Mouse (Mus musculus) intestine, embryonic 14.5 days (tissue): Measurements from ENCODE around the gene Pigl. TPM values are rescaled to one million over a fixed set of nuclear protein-coding genes. Genes with fewer than 3 reads are reported as not detected.

Source experiments
- ATAC-seq: fragments of 200-750 bp; cut with Nextera tagmentation; replicated peaks from 2 replicates; pipeline ENCODE4 v1.8.0; 2017; ENCODE audit warnings: low read depth, moderate number of reproducible peaks, moderate TSS enrichment, moderate library complexity; ENCODE audit not compliant: low FRiP score, low TSS enrichment
- DNase-seq: peaks from one replicate; pipeline ENCODE4 v3.0.0-alpha.2; 2018; ENCODE audit warnings: low spot score
- H3K27ac ChIP-seq: fragments of 300-500 bp; sonication (generic); 2 replicates; pipeline ENCODE4 v1.5.1; 2014; ENCODE audit warnings: low read depth, mild to moderate bottlenecking, control low read depth
- H3K27me3 ChIP-seq: fragments of 300-500 bp; sonication (generic); replicated peaks from 2 replicates; pipeline ENCODE4 v1.6.1; 2014; ENCODE audit warnings: low read length, control low read depth; ENCODE audit not compliant: control insufficient read depth, insufficient read depth
- H3K36me3 ChIP-seq: fragments of 300-500 bp; sonication (generic); 2 replicates; pipeline ENCODE4 v1.6.1; 2014; ENCODE audit warnings: low read length, control low read depth; ENCODE audit not compliant: control insufficient read depth, insufficient read depth
- H3K4me1 ChIP-seq: fragments of 300-500 bp; sonication (generic); replicated peaks from 2 replicates; pipeline ENCODE4 v1.6.1; 2014; ENCODE audit warnings: low read length, control low read depth, mixed read lengths; ENCODE audit not compliant: control insufficient read depth, insufficient read depth
- H3K4me2 ChIP-seq: fragments of 300-500 bp; sonication (generic); 2 replicates; pipeline ENCODE4 v1.6.1; 2014; ENCODE audit warnings: low read length
- H3K4me3 ChIP-seq: fragments of 300-500 bp; sonication (generic); 2 replicates; pipeline ENCODE4 v1.5.1; 2014; ENCODE audit warnings: low read depth, low read length, control low read depth, mixed read lengths
- H3K9ac ChIP-seq: fragments of 300-500 bp; sonication (generic); 2 replicates; pipeline ENCODE4 v1.6.1; 2014; ENCODE audit warnings: mild to moderate bottlenecking, low read length
- H3K9me3 ChIP-seq: fragments of 300-500 bp; sonication (generic); 2 replicates; pipeline ENCODE4 v1.6.1; 2016; ENCODE audit warnings: low read length, control low read depth; ENCODE audit not compliant: control insufficient read depth
- WGBS: fragments of 180-500 bp; shearing (Covaris S2); extraction: QIAGEN DNeasy Blood & Tissue Kit; methylation state at CpG from one replicate; pipeline ENCODE4 v1.1.7; 2014; 5-methylcytosine and 5-hydroxymethylcytosine counted together
- polyA plus RNA-seq: library from polyadenylated mRNA; unstranded; fragments of >200 nt; fragmentation: Nextera tagmentation; extraction: Ambion mirVana; gene quantifications from 2 replicates; pipeline ENCODE4 v1.2.1, GENCODE M21; 2014

The Pigl gene
- polyA plus RNA-seq, 1 experiment from 2014 or later = 12.0 TPM

DNA sequence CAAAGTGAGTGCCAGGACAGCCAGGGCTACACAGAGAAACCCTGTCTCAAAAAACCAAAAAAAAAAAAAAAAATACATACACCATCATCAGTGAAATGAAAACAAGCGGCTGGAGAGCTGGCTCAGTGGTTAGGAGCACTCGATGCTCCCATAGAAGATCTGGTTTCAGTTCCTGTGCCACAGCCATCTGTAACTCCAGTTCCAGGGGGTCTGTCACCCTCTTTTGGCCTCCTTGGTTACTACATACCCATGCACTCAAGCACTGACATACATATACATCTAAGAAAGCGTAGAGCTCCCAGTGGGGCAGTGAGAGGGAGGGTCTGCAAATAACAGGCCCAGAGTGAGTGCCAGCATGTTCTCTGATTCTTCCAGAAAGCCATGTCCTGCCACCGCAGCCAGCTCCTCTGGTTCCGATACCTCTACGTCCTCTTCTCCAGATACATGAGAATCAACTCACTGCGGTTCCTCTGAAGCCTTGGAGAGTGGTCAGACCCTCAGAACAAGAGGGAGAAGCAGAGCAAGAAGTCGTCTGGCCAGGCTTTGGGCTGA, 54.3 kb downstream of the Pigl start:
- WGBS = 91% methylated on average over 8 of the region's 8 CpGs
- Histone ChIP-seq H3K4me3 (no peak overlapping the region), H3K36me3 (no peaks in the 10 kb centered on the region), H3K4me2 (no peak overlapping the region), H3K4me1 (no peaks in the 10 kb centered on the region), H3K27ac (no peak overlapping the region), H3K9ac (no peak overlapping the region), H3K27me3 (no peaks in the 10 kb centered on the region), H3K9me3 (no peaks in the 10 kb centered on the region)
- DNase-seq = no peak
- no peak for ATAC-seq

DNA sequence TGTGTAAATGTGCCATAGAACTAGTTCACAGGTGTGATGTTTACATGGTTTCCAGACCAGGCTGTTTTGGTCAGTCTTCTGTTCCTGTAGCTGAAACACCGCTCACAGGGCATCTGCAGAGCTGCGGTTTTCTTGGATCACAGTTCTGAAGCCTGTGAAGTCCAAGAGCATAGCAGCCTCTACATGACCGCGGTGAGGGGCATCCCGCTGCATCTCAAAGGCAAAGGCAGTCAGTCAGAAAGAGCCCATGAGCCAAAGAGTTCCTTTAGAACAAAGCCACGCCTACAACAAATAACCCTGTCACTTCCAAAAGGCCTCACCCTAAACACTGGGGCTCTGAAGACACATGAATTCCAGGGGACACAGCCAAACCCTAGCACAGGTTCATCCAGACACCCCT, 55.1 kb downstream of the Pigl start:
- Histone ChIP-seq H3K27ac (no peak overlapping the region), H3K27me3 (no peaks in the 10 kb centered on the region), H3K4me1 (no peaks in the 10 kb centered on the region), H3K36me3 (no peaks in the 10 kb centered on the region), H3K9ac (no peak overlapping the region), H3K9me3 (no peaks in the 10 kb centered on the region), H3K4me3 (no peak overlapping the region), H3K4me2 (no peak overlapping the region)
- WGBS = 71% methylated on average over 6 of the region's 6 CpGs
- no peak for DNase-seq
- no peak for ATAC-seq

DNA sequence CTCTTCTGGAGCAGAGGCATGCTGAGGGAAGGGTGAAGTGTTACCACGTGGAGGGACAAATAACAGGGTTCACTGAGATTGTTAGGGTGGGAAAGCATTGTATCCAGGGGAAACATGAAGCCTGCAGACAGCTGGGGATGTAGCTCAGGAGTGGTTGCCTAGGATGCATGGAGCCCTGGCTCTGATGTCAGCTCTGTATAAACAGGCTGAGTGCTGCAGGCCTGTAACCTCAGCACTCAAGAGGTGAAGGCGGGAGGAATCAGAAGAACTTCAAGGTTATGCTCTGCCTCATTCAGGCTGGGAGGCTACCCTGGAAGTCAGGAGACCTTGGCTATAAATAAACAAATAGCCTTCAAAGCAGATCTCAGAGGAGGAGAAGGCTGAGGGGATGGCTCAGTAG, 60.7 kb downstream of the Pigl start:
- no peak overlapping the region for H3K4me3 ChIP-seq
- H3K4me1 ChIP-seq = no peaks in the 10 kb centered on the region
- no peak overlapping the region for H3K9ac ChIP-seq
- H3K27ac ChIP-seq = 0 out of 2 replicates have a peak overlapping the region, but pooled peaks have one; percentile 22
- H3K9me3 ChIP-seq = no peaks in the 10 kb centered on the region
- no peaks in the 10 kb centered on the region for H3K27me3 ChIP-seq
- H3K36me3 ChIP-seq = no peaks in the 10 kb centered on the region
- no peak for ATAC-seq
- no peak for DNase-seq
- WGBS = 19% methylated on average over 2 of the region's 2 CpGs
- H3K4me2 ChIP-seq = no peak overlapping the region

DNA sequence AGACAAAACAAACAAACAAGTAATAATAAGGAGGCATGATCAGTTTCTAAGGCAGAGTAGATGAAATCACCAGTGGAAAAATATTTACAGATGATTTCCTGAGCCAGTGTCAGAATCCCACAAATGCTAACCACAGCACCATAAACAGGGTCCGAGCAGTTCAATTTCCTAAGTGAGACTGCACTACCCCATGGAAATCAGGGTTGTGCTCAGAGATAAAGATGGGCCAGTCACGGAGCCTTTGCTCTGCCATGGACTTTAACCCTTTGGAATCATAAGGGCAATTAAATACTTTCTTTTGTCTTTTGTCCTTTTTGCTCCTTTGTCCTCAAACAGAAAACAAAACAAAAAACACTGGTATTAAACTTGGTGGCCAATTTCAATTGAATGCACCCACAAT, 64.0 kb downstream of the Pigl start:
- H3K36me3 ChIP-seq = peaks cover 4% of the 10 kb centered on the region; the same call in 1 of the 2 replicates
- no peak overlapping the region for H3K9ac ChIP-seq
- no peak overlapping the region for H3K27ac ChIP-seq
- no peak overlapping the region for H3K4me2 ChIP-seq
- H3K4me3 ChIP-seq = no peak overlapping the region
- ATAC-seq (no peak), DNase-seq (no peak)
- WGBS = 45% methylated on average over 2 of the region's 2 CpGs
- no peaks in the 10 kb centered on the region for H3K9me3 ChIP-seq
- H3K4me1 ChIP-seq = no peaks in the 10 kb centered on the region
- no peaks in the 10 kb centered on the region for H3K27me3 ChIP-seq

DNA sequence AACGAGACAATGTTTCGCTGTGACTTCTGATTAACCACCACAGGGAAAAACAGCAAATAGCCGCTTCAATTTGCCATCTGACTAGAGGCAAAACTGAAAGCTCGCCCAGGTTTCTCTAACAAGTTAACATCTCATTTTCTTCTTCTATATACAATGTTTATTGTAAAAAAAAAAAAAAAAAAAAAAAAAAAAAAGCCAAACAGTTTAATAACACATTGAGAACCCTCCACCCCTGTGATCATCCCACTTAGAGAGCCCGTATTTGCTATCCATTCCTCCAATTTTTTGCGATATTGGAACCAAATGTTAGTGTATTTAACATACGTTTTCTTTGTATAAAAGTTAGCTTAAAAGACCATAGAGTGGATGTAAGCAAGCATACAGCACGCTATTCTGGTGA, 78.8 kb downstream of the Pigl start:
- ATAC-seq (no peak), DNase-seq (no peak)
- Histone ChIP-seq H3K9me3 (no peaks in the 10 kb centered on the region), H3K4me2 (no peak overlapping the region), H3K36me3 (0 out of 2 replicates have a peak, but pooled peaks cover 5% of the 10 kb centered on the region), H3K9ac (no peak overlapping the region), H3K4me3 (no peak overlapping the region), H3K4me1 (0 out of 2 replicates have a peak, but pooled peaks cover 4% of the 10 kb centered on the region), H3K27me3 (0 out of 2 replicates have a peak, but pooled peaks cover 2% of the 10 kb centered on the region), H3K27ac (no peak overlapping the region)
- WGBS = 85% methylated on average over 8 of the region's 8 CpGs

DNA sequence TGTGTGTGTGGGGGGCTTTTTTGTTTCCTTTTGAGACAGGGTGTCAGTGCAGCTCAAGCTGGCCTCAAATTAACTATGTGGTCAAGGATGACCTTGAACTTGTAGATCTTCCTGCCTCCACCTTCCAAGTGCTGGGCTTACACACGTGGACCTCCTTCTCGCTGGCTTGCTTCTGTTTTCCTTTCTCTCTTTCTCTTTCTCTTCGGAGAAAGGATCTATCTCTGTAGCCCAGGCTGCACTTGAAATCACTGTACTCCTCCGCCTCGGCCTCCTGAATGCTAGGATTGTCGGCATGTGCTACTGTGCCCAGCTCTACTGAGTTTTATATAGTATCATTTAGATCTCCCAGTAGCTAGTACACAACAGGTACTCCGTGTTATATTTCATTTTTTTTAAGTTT, 79.3 kb downstream of the Pigl start:
- H3K9me3 ChIP-seq = no peaks in the 10 kb centered on the region
- ATAC-seq (no peak), DNase-seq (no peak)
- H3K9ac ChIP-seq = no peak overlapping the region
- whole genome bisulfite sequencing = 46% methylated on average over 7 of the region's 7 CpGs
- 0 out of 2 replicates have a peak, but pooled peaks cover 3% of the 10 kb centered on the region for H3K36me3 ChIP-seq
- H3K4me1 ChIP-seq = 0 out of 2 replicates have a peak, but pooled peaks cover 4% of the 10 kb centered on the region
- no peak overlapping the region for H3K27ac ChIP-seq
- peak overlapping the region; percentile 88 for H3K4me2 ChIP-seq
- H3K4me3 ChIP-seq = peak overlapping the region; percentile 68; the same call in 1 of the 2 replicates
- 0 out of 2 replicates have a peak, but pooled peaks cover 2% of the 10 kb centered on the region for H3K27me3 ChIP-seq

DNA sequence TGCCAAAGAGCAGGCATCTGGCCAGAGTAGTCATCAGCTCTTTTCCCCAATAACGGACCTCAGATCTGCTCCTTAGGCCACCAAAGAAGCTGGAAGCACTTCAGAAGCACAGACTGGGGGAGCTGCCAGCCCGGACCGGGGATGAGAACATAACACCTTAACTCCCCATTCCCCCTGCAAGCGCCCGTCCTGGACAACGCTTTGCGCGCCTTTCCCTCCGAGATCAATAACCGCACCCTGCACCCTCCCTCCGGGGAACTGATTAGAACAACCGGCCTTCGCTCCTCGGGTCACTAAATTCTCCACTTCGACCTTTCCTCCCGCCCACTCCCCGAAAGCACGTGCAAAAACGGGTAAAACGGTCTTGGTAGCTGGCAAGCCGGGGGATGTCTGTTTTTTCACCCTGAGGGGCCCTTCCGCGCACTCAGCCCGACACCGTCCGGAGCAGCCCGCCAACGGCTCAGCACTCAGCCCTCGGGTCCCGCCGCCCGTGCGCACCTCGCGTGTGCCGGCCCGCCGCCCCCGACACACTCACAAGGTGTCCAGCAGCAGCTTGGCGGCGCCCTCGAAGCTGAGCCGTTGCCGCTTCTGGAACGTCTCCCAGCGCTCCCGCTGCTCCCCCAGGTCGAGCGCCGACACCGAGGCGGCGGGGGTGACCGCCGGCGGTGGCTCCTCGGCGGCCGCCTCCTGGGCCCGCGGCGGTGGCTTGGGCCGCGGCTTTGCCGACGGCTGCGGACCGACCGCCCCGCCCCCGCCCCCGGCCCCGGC, 80.2 kb downstream of the Pigl start:
- H3K27me3 ChIP-seq = 0 out of 2 replicates have a peak, but pooled peaks cover 2% of the 10 kb centered on the region
- peak overlapping the region; percentile 80 for H3K9ac ChIP-seq
- H3K36me3 ChIP-seq = no peaks in the 10 kb centered on the region
- H3K9me3 ChIP-seq = no peaks in the 10 kb centered on the region
- H3K4me3 ChIP-seq = peak overlapping the region; percentile 68
- H3K27ac ChIP-seq = 0 out of 2 replicates have a peak overlapping the region, but pooled peaks have one; percentile 34
- peak overlapping the region; percentile 88 for H3K4me2 ChIP-seq
- 0 out of 2 replicates have a peak, but pooled peaks cover 4% of the 10 kb centered on the region for H3K4me1 ChIP-seq
- WGBS = under 1% methylated on average over 72 of the region's 73 CpGs
- DNase-seq (peak; percentile 85), ATAC-seq (peak; percentile 90)

DNA sequence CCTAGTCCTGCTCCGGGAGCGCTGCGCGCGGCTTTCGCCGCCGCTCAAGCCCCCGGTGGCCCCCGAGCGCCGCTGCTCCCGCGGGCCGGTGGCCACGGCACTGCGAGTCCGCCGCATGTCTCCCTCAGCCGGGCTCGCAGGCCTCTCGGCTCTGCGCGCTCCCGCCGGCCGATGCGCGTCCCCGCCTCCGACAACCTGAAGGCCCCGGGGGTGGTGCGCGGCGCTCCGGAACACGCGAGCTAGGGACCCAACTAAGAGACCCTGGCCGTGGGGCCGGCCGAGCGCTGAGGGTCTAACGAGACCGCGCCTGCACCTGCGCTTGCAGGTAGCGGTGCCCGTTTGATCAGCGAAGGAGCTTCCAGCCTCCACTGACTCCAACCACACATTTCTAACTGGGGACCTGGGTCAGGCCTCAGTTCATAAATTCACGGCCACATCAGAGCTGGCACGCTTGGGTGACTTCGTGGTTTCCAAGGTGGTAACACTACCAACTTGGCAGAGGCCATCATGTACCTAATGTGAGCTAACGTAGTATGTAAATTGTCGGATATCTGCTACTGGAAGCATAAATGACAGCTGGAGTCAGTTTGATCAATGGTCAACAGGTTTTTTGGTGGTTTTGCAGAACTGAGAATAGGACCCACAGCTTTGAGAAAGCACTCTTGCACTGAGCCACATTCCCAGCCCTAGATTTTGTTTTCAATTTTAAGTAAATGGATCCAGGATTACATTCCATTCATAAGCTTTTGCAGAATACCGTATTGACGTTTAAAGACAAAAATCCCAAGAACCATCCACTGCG, 81.0 kb downstream of the Pigl start, which contains the start of gene Cenpv:
Gene Cenpv (minus strand): TSS at position 173 of the 802 bp plus-strand sequence.
- DNase-seq (peak; percentile 89), ATAC-seq (peak; percentile 83)
- H3K4me3 ChIP-seq = peak within 1 kb of the TSS; percentile 68
- H3K9me3 ChIP-seq = no peaks in the 10 kb centered on the region
- peak within 1 kb of the TSS; percentile 80 for H3K9ac ChIP-seq
- 0 out of 2 replicates have a peak within 1 kb of the TSS, but pooled peaks have one; percentile 34 for H3K27ac ChIP-seq
- peak within 1 kb of the TSS; percentile 88 for H3K4me2 ChIP-seq
- WGBS = 6% methylated on average over 50 of the region's 57 CpGs
- 0 out of 2 replicates have a peak, but pooled peaks cover 2% of the 10 kb centered on the region for H3K27me3 ChIP-seq
- H3K4me1 ChIP-seq = 0 out of 2 replicates have a peak, but pooled peaks cover 4% of the 10 kb centered on the region
- no peaks in the 10 kb centered on the region for H3K36me3 ChIP-seq
